Mouse (Mus musculus): ENCODE data around the gene Eif2b5.

GRCm38 (mm10) chr16:20493452-20493851, 5.2 kb upstream of the Eif2b5 start:
- TF ChIP-seq CTCF (IDR thresholded peaks at IDR 0.05; ENCODE audit: control insufficient read depth, insufficient read depth, insufficient replicate concordance, low read depth, low read length) = no peak
- TF ChIP-seq POLR2A (IDR thresholded peaks at IDR 0.05; ENCODE audit: control insufficient read depth, low read depth, low read length) = no peak

All from testis, adult 2 months (tissue).